Mouse (Mus musculus): Measurements from ENCODE around the gene St3gal6. TPM values are rescaled to one million over a fixed set of nuclear protein-coding genes. Genes with fewer than 3 reads are reported as not detected.

St3gal6 gene
- 10 to 100 TPM; 32.4 to 33.0 TPM for total RNA-seq (2021)

GRCm38 (mm10) chr16:58523972-58524850 lies at the start of gene St3gal6:
TSS of gene St3gal6 (minus strand) at chr16:58524243.
- DNase-seq, result no peak
- intact Hi-C loops (cut with DNase I), result loop anchor here (5.0 kb wide), 2 partner anchors 47 to 98 kb away; no protein-coding TSS in a partner anchor

GRCm38 (mm10) chr16:58570694-58571264 lies 46.7 kb upstream of the St3gal6 start:
- intact Hi-C loops (cut with DNase I), result no loop called here
- no peak for DNase-seq

- intact Hi-C loops (cut with DNase I), result no loop called here
Measured at GRCm38 (mm10) chr16:58561196-58561595, 37.2 kb upstream of the St3gal6 start.

GRCm38 (mm10) chr16:58556067-58556830 lies 32.2 kb upstream of the St3gal6 start:
- intact Hi-C loops (cut with DNase I), result no loop called here
- DNase-seq, result no peak

More at GRCm38 (mm10) chr16:58561196-58561595, 37.2 kb upstream of the St3gal6 start:
- DNase-seq, result no peak

GRCm38 (mm10) chr16:58554673-58555072 lies 30.6 kb upstream of the St3gal6 start:
- intact Hi-C loops (cut with DNase I), result no loop called here
- DNase-seq, result no peak

- intact Hi-C loops (cut with DNase I), result no loop called here
- DNase-seq, result no peak
Measured at GRCm38 (mm10) chr16:58548042-58548441, 24.0 kb upstream of the St3gal6 start.

GRCm38 (mm10) chr16:58546128-58546527 lies 22.1 kb upstream of the St3gal6 start:
- no peak for DNase-seq
- intact Hi-C loops (cut with DNase I), result no loop called here

- intact Hi-C loops (cut with DNase I), result no loop called here
- no peak for DNase-seq
Measured at GRCm38 (mm10) chr16:58539490-58539889, 15.4 kb upstream of the St3gal6 start.

GRCm38 (mm10) chr16:58539011-58539410 lies 15.0 kb upstream of the St3gal6 start:
- no peak for DNase-seq
- intact Hi-C loops (cut with DNase I), result no loop called here

GRCm38 (mm10) chr16:58536076-58536475 lies 12.0 kb upstream of the St3gal6 start:
- no peak for DNase-seq
- intact Hi-C loops (cut with DNase I), result no loop called here

GRCm38 (mm10) chr16:58535236-58535635 lies 11.2 kb upstream of the St3gal6 start:
- DNase-seq, result no peak
- intact Hi-C loops (cut with DNase I), result no loop called here

GRCm38 (mm10) chr16:58534245-58535142 lies 10.5 kb upstream of the St3gal6 start:
- intact Hi-C loops (cut with DNase I), result no loop called here
- no peak for DNase-seq

- DNase-seq, result no peak
- intact Hi-C loops (cut with DNase I), result no loop called here
Measured at GRCm38 (mm10) chr16:58533742-58534141, 9.7 kb upstream of the St3gal6 start.

- intact Hi-C loops (cut with DNase I), result no loop called here
- DNase-seq, result no peak
Measured at GRCm38 (mm10) chr16:58533254-58533653, 9.2 kb upstream of the St3gal6 start.

GRCm38 (mm10) chr16:58532511-58532910 lies 8.5 kb upstream of the St3gal6 start:
- intact Hi-C loops (cut with DNase I), result no loop called here

GRCm38 (mm10) chr16:58527817-58528216 lies 3.8 kb upstream of the St3gal6 start:
- intact Hi-C loops (cut with DNase I), result no loop called here
- DNase-seq, result no peak

More at GRCm38 (mm10) chr16:58532511-58532910, 8.5 kb upstream of the St3gal6 start:
- DNase-seq, result no peak

- intact Hi-C loops (cut with DNase I), result no loop called here
- DNase-seq, result no peak
Measured at GRCm38 (mm10) chr16:58526729-58527128, 2.7 kb upstream of the St3gal6 start.

GRCm38 (mm10) chr16:58525832-58526231 lies 1.8 kb upstream of the St3gal6 start:
- no peak for DNase-seq
- intact Hi-C loops (cut with DNase I), result no loop called here

- intact Hi-C loops (cut with DNase I), result loop anchor here (5.0 kb wide), 2 partner anchors 46 to 99 kb away; no protein-coding TSS in a partner anchor
- peak; percentile 86 for DNase-seq
Measured at GRCm38 (mm10) chr16:58523044-58523859, 791 bp downstream of the St3gal6 start.

Data from heart, postnatal 10 days (tissue).